Mouse (Mus musculus) limb, embryonic 15.5 days (tissue): ENCODE data around the gene Hdac10. TPM values are rescaled to one million over a fixed set of nuclear protein-coding genes. Genes with fewer than 3 reads are reported as not detected.
A peak's percentile ranks its signal among the peaks of the same experiment; 100 is the strongest.

ENCODE experiments used
- ATAC-seq: fragments of 200-750 bp; cut with Nextera tagmentation; 2 replicates; pipeline ENCODE4 v1.8.0; 2017; ENCODE audit warnings: low read depth, moderate TSS enrichment; ENCODE audit not compliant: insufficient number of reproducible peaks, low FRiP score, low TSS enrichment
- H3K27ac ChIP-seq: fragments of 300-500 bp; sonication (generic); 2 replicates; pipeline ENCODE4 v1.5.1; 2015; ENCODE audit warnings: moderate library complexity, mild to moderate bottlenecking, inconsistent platforms
- H3K27me3 ChIP-seq: fragments of 300-500 bp; sonication (generic); 2 replicates; pipeline ENCODE4 v1.6.1; 2015; ENCODE audit warnings: inconsistent platforms
- H3K36me3 ChIP-seq: fragments of 300-500 bp; sonication (generic); 2 replicates; pipeline ENCODE4 v1.6.1; 2015; ENCODE audit warnings: inconsistent platforms
- H3K4me1 ChIP-seq: fragments of 300-500 bp; sonication (generic); 2 replicates; pipeline ENCODE4 v1.6.1; 2015; ENCODE audit warnings: inconsistent platforms
- H3K4me2 ChIP-seq: fragments of 300-500 bp; sonication (generic); 2 replicates; pipeline ENCODE4 v1.6.1; 2015; ENCODE audit warnings: mild to moderate bottlenecking, inconsistent platforms
- H3K4me3 ChIP-seq: fragments of 300-500 bp; sonication (generic); 2 replicates; pipeline ENCODE4 v1.5.1; 2015; ENCODE audit warnings: mild to moderate bottlenecking, inconsistent platforms
- H3K9ac ChIP-seq: fragments of 300-500 bp; sonication (generic); 2 replicates; pipeline ENCODE4 v1.6.1; 2015; ENCODE audit warnings: inconsistent platforms
- H3K9me3 ChIP-seq: fragments of 300-500 bp; sonication (generic); 2 replicates; pipeline ENCODE4 v1.6.1; 2016; ENCODE audit warnings: inconsistent platforms
- WGBS: fragments of 180-500 bp; shearing (Covaris S2); methylation state at CpG from one replicate; pipeline ENCODE4 v1.1.7; 2015; 5-methylcytosine and 5-hydroxymethylcytosine counted together
- polyA plus RNA-seq: library from polyadenylated mRNA; unstranded; fragments of >200 nt; fragmentation: Nextera tagmentation; extraction: Ambion mirVana; gene quantifications from 2 replicates; pipeline ENCODE4 v1.2.1, GENCODE M21; 2015

Hdac10 gene
- polyA plus RNA-seq, 1 experiment from 2014 or later: 22.4 TPM

DNA sequence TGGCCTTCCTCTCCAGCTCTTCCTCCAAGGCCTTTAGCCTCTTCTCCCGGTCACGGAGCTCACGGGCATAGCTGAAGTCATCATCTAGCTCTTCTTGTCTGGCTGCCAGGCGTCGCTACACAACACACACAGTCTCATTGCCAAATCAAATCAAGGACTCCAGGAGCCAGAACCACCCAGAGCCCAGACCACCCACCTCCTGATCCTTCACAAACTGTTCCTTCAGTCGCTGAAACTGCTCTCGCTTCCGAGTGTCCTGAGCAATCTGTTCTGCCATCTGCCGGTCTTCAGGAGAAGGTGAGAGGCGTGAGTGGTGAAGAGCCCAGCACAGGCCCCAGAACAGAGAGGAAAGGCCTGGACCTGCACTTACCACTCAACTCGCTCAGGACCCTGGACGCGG lies 22.4 kb downstream of the Hdac10 start:
- no peak overlapping the region for H3K9ac ChIP-seq
- H3K36me3 ChIP-seq: peaks cover 100% of the 10 kb centered on the region
- no peaks in the 10 kb centered on the region for H3K9me3 ChIP-seq
- H3K4me2 ChIP-seq: no peak overlapping the region
- H3K4me1 ChIP-seq: no peaks in the 10 kb centered on the region
- WGBS: 94% methylated on average over 13 of the region's 13 CpGs
- H3K4me3 ChIP-seq: no peak overlapping the region
- H3K27me3 ChIP-seq: no peaks in the 10 kb centered on the region
- H3K27ac ChIP-seq: no peak overlapping the region
- ATAC-seq: no peak

GRCm38 (mm10) chr15:89104425-89104824 lies 24.1 kb downstream of the Hdac10 start:
- peaks cover 100% of the 10 kb centered on the region for H3K36me3 ChIP-seq
- H3K9ac ChIP-seq: no peak overlapping the region
- H3K4me3 ChIP-seq: no peak overlapping the region
- H3K9me3 ChIP-seq: no peaks in the 10 kb centered on the region
- 95% methylated on average over 8 of the region's 8 CpGs for WGBS
- H3K27me3 ChIP-seq: no peaks in the 10 kb centered on the region
- no peak for ATAC-seq
- H3K27ac ChIP-seq: no peak overlapping the region
- H3K4me1 ChIP-seq: no peaks in the 10 kb centered on the region
- H3K4me2 ChIP-seq: no peak overlapping the region

- Histone ChIP-seq H3K4me1 (no peaks in the 10 kb centered on the region), H3K4me2 (no peak overlapping the region)
- WGBS: 87% methylated on average over 10 of the region's 10 CpGs
Observed at GRCm38 (mm10) chr15:89103921-89104320, 24.6 kb downstream of the Hdac10 start.

GRCm38 (mm10) chr15:89102646-89103045 lies 25.9 kb downstream of the Hdac10 start:
- Histone ChIP-seq H3K27me3 (no peaks in the 10 kb centered on the region), H3K9me3 (no peaks in the 10 kb centered on the region), H3K4me1 (no peaks in the 10 kb centered on the region), H3K9ac (no peak overlapping the region), H3K4me3 (no peak overlapping the region), H3K36me3 (peaks cover 100% of the 10 kb centered on the region), H3K4me2 (no peak overlapping the region), H3K27ac (no peak overlapping the region)
- ATAC-seq: no peak
- 84% methylated on average over 5 of the region's 5 CpGs for WGBS

More at GRCm38 (mm10) chr15:89103921-89104320, 24.6 kb downstream of the Hdac10 start:
- no peak overlapping the region for H3K4me3 ChIP-seq
- no peak overlapping the region for H3K27ac ChIP-seq
- ATAC-seq: no peak
- no peaks in the 10 kb centered on the region for H3K9me3 ChIP-seq
- H3K36me3 ChIP-seq: peaks cover 100% of the 10 kb centered on the region
- no peaks in the 10 kb centered on the region for H3K27me3 ChIP-seq
- no peak overlapping the region for H3K9ac ChIP-seq

- no peak for ATAC-seq
- Histone ChIP-seq H3K4me2 (no peak overlapping the region), H3K27ac (no peak overlapping the region), H3K4me1 (no peaks in the 10 kb centered on the region), H3K9ac (no peak overlapping the region), H3K36me3 (peaks cover 100% of the 10 kb centered on the region), H3K4me3 (no peak overlapping the region), H3K27me3 (no peaks in the 10 kb centered on the region), H3K9me3 (no peaks in the 10 kb centered on the region)
- 90% methylated on average over 12 of the region's 12 CpGs for WGBS
Observed at GRCm38 (mm10) chr15:89100823-89101222, 27.7 kb downstream of the Hdac10 start.

DNA sequence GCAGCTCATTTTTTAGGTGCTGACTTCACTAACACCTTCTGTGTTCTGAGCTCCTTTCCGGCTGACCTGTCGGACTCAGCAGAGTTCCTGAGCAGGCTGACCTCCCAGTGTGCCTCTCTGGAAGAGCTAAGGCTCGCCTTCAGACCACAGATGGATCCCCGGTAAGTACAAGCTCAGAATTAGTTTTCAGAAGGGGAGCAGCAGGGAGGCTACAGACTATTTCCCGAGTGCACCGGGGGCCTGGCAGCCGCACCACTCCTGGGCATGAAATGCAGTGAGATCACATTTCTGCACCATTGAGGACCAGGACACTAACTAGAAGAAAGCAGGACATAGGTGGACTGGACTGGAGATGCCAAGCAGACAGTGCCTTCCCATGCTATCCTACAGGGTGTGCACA lies 29.9 kb downstream of the Hdac10 start:
- no peak overlapping the region for H3K9ac ChIP-seq
- H3K4me1 ChIP-seq: no peaks in the 10 kb centered on the region
- no peak overlapping the region for H3K4me3 ChIP-seq
- H3K4me2 ChIP-seq: no peak overlapping the region
- WGBS: 88% methylated on average over 7 of the region's 7 CpGs
- ATAC-seq: no peak
- H3K27ac ChIP-seq: no peak overlapping the region
- no peaks in the 10 kb centered on the region for H3K27me3 ChIP-seq
- H3K9me3 ChIP-seq: no peaks in the 10 kb centered on the region
- H3K36me3 ChIP-seq: peaks cover 100% of the 10 kb centered on the region

DNA sequence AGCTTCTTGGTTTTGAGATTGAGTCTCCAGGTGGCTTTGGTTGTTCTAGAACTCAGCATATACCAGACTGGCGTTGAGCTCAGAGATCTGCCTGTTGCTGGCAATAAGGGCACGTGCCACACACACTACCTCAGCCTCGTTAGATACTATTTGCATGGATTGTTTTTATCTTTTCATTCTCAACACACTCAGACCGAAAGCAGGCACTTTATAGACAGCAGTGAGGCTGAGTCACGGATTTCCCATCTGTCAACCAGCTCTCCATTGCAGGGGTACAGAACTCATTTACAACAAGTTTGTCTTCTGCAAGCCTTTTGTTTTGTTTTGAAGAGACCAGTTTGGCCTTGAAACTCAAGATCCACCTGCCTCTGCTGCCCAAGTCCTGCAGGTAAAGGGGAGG lies 31.1 kb downstream of the Hdac10 start:
- no peaks in the 10 kb centered on the region for H3K4me1 ChIP-seq
- WGBS: 89% methylated on average over 5 of the region's 5 CpGs
- no peaks in the 10 kb centered on the region for H3K27me3 ChIP-seq
- H3K36me3 ChIP-seq: peaks cover 100% of the 10 kb centered on the region
- H3K27ac ChIP-seq: no peak overlapping the region
- no peaks in the 10 kb centered on the region for H3K9me3 ChIP-seq
- no peak overlapping the region for H3K4me2 ChIP-seq
- ATAC-seq: no peak
- no peak overlapping the region for H3K4me3 ChIP-seq
- H3K9ac ChIP-seq: no peak overlapping the region

DNA sequence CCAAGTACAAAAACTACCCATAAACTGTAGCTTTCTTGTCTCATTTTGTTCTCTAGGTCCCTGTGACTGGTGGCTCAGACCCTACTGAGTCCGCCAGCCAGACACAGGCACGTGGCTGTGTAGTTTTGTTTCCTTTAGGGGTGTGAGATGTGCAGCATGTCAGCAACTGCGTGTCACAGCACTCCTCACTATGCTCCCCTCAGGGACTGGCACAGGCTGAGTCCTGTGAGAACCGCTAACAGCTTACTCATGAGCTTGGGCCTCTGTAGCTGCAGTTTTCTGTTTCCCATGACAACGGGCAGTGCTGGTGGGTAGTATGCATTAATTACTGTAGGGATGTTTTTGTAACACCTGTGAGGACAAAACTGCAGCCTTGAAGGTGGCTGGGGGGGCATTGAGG lies 36.3 kb downstream of the Hdac10 start:
- H3K9ac ChIP-seq: no peak overlapping the region
- no peak overlapping the region for H3K27ac ChIP-seq
- no peaks in the 10 kb centered on the region for H3K27me3 ChIP-seq
- 74% methylated on average over 5 of the region's 5 CpGs for WGBS
- no peak overlapping the region for H3K4me3 ChIP-seq
- ATAC-seq: no peak
- H3K9me3 ChIP-seq: no peaks in the 10 kb centered on the region
- no peak overlapping the region for H3K4me2 ChIP-seq
- H3K4me1 ChIP-seq: peaks cover 21% of the 10 kb centered on the region
- H3K36me3 ChIP-seq: peaks cover 55% of the 10 kb centered on the region

GRCm38 (mm10) chr15:89090662-89091061 lies 37.8 kb downstream of the Hdac10 start:
- H3K36me3 ChIP-seq: peaks cover 55% of the 10 kb centered on the region
- no peak overlapping the region for H3K9ac ChIP-seq
- no peak for ATAC-seq
- H3K4me3 ChIP-seq: no peak overlapping the region
- no peak overlapping the region for H3K27ac ChIP-seq
- H3K4me2 ChIP-seq: no peak overlapping the region
- WGBS: 61% methylated on average over 4 of the region's 4 CpGs
- no peaks in the 10 kb centered on the region for H3K9me3 ChIP-seq
- H3K27me3 ChIP-seq: no peaks in the 10 kb centered on the region
- peaks cover 21% of the 10 kb centered on the region for H3K4me1 ChIP-seq

DNA sequence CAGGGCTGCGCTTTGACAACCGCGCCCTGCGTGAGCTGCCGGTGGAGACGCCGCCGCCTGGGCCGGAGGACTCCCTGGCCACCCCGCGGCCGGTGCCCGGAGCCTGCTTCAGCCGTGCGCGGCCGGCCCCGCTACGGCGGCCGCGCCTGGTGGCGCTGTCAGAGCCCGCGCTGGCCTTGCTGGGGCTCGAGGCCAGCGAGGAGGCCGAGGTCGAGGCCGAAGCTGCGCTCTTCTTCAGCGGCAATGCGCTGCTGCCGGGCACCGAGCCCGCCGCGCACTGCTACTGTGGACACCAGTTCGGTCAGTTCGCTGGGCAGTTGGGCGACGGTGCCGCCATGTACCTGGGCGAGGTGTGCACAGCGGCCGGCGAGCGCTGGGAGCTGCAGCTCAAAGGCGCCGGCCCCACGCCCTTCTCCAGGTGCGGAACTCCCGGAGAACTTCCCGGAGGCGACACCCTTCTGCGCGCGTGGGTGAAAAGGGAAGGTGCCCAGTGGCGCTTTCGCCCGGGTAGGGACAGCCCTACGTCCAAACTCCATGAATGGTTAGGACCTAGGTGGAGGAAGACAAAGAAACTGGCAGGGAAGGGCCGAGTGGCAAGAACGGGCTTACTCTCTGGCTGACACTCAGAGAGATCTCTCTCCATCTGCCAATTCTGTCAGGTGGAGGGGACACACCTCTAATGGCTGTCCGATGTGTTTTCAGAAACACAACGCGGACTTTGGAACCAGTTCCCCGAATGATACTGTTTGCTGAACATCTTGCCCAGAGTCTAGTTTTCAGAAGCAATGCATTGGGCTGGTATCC lies 39.0 kb downstream of the Hdac10 start:
- Histone ChIP-seq H3K4me1 (peaks cover 21% of the 10 kb centered on the region), H3K9me3 (no peaks in the 10 kb centered on the region), H3K27ac (peak overlapping the region; percentile 84), H3K4me2 (peak overlapping the region; percentile 95), H3K9ac (peak overlapping the region; percentile 95), H3K4me3 (peak overlapping the region; percentile 97), H3K36me3 (peaks cover 55% of the 10 kb centered on the region), H3K27me3 (no peaks in the 10 kb centered on the region)
- 0 out of 2 replicates have a peak, but pooled peaks have one; percentile 19 for ATAC-seq
- WGBS: 3% methylated on average over 68 of the region's 68 CpGs

- Histone ChIP-seq H3K4me3 (peak within 1 kb of the TSS; percentile 97), H3K4me1 (peaks cover 21% of the 10 kb centered on the region), H3K36me3 (peaks cover 55% of the 10 kb centered on the region), H3K27me3 (no peaks in the 10 kb centered on the region), H3K9ac (peak within 1 kb of the TSS; percentile 95), H3K9me3 (no peaks in the 10 kb centered on the region), H3K4me2 (peak within 1 kb of the TSS; percentile 95), H3K27ac (peak within 1 kb of the TSS; percentile 84)
- peak; percentile 83 for ATAC-seq
- 2% methylated on average over 38 of the region's 38 CpGs for WGBS
Observed at GRCm38 (mm10) chr15:89088607-89089247, 39.8 kb downstream of the Hdac10 start, which contains the start of gene Selenoo. Gene Selenoo (plus strand): TSS chr15:89089084.

GRCm38 (mm10) chr15:89084826-89085225 lies 43.7 kb downstream of the Hdac10 start:
- H3K36me3 ChIP-seq: peaks cover 73% of the 10 kb centered on the region
- H3K27ac ChIP-seq: no peak overlapping the region
- H3K27me3 ChIP-seq: no peaks in the 10 kb centered on the region
- H3K9ac ChIP-seq: no peak overlapping the region
- peaks cover 12% of the 10 kb centered on the region for H3K4me1 ChIP-seq
- no peak overlapping the region for H3K4me2 ChIP-seq
- no peak for ATAC-seq
- H3K4me3 ChIP-seq: no peak overlapping the region
- 89% methylated on average over 2 of the region's 2 CpGs for WGBS
- H3K9me3 ChIP-seq: no peaks in the 10 kb centered on the region
